Mouse (Mus musculus) ES-E14 (cell line): Measurements from ENCODE around the gene 2310011J03Rik. TPM values are rescaled to one million over a fixed set of nuclear protein-coding genes. Genes with fewer than 3 reads are reported as not detected.
A peak's percentile ranks its signal among the peaks of the same experiment; 100 is the strongest.

ENCODE experiments used
- DNase-seq: peaks from one replicate; pipeline ENCODE4 v3.0.0-alpha.2; 2013; ENCODE audit warnings: low read depth, low spot score
- H3K27ac ChIP-seq: 2 replicates; pipeline ENCODE4 v1.5.1; 2012; ENCODE audit warnings: low read depth, mild to moderate bottlenecking, low read length, moderate library complexity, mixed read lengths; ENCODE audit not compliant: poor library complexity, insufficient read depth, severe bottlenecking
- H3K36me3 ChIP-seq: 2 replicates; pipeline ENCODE4 v1.6.1; 2012; ENCODE audit warnings: mild to moderate bottlenecking, low read length, moderate library complexity, mixed read lengths; ENCODE audit not compliant: control insufficient read depth, poor library complexity, insufficient read depth, severe bottlenecking
- H3K4me1 ChIP-seq, 2 experiments: fragments of 150-350 bp in 1 of 2; sonication (generic) in 1 of 2; 2 replicates each; pipeline ENCODE4 v1.6.1; 2012; ENCODE audit warnings: low read length in 2 of 2, mild to moderate bottlenecking in 1 of 2, mixed read lengths in 1 of 2; ENCODE audit not compliant: control insufficient read depth in 2 of 2, insufficient read depth in 2 of 2, poor library complexity in 1 of 2
- H3K4me3 ChIP-seq, 2 experiments: fragments of 150-350 bp in 1 of 2; sonication (generic) in 1 of 2; 2 replicates each; pipeline ENCODE4 v1.5.1; 2012; ENCODE audit warnings: low read length in 2 of 2, low read depth in 1 of 2, mild to moderate bottlenecking in 1 of 2, mixed read lengths in 1 of 2; ENCODE audit not compliant: insufficient read depth in 1 of 2, poor library complexity in 1 of 2, severe bottlenecking in 1 of 2
- H3K9ac ChIP-seq: 2 replicates; pipeline ENCODE4 v1.6.1; 2012; ENCODE audit warnings: low read depth, mild to moderate bottlenecking, low read length, mixed read lengths; ENCODE audit not compliant: poor library complexity, insufficient read depth, severe bottlenecking
- H3K9me3 ChIP-seq: fragments of 150-350 bp; sonication (generic); 2 replicates; pipeline ENCODE4 v1.6.1; 2012; ENCODE audit warnings: low read depth, mild to moderate bottlenecking, low read length; ENCODE audit not compliant: control insufficient read depth, insufficient read depth
- CHD2 ChIP-seq: IDR thresholded peaks from 2 replicates; pipeline ENCODE4 v1.6.1; 2014; ENCODE audit warnings: mild to moderate bottlenecking, low read depth, low read length, inconsistent platforms
- HCFC1 ChIP-seq: IDR thresholded peaks from 2 replicates; pipeline ENCODE4 v1.6.1; 2012; ENCODE audit warnings: low read length, inconsistent platforms, borderline replicate concordance; ENCODE audit not compliant: insufficient read depth
- MAFK ChIP-seq: IDR thresholded peaks from 2 replicates; pipeline ENCODE4 v1.6.1; 2014; ENCODE audit warnings: mild to moderate bottlenecking, low read depth, low read length, inconsistent platforms; ENCODE audit not compliant: insufficient read depth
- ZC3H11A ChIP-seq: IDR thresholded peaks from 2 replicates; pipeline ENCODE4 v1.6.1; 2012; ENCODE audit warnings: low read depth, mild to moderate bottlenecking, inconsistent platforms, low read length, borderline replicate concordance
- ZNF384 ChIP-seq: IDR thresholded peaks from 2 replicates; pipeline ENCODE4 v1.6.1; 2012; ENCODE audit warnings: low read depth, low read length, inconsistent platforms
- in situ Hi-C, 2 experiments: fragments of 600-800 bp; cut with MboI; formaldehyde crosslinking; loops; one replicate each; pipeline ENCODE4 v1.15.1; 2025; ENCODE audit warnings: low sequenced_read_pairs in 2 of 2, inconsistent platforms in 1 of 2; ENCODE audit not compliant: unreplicated experiment in 2 of 2
- total RNA-seq: library from RNA; depleted of rRNA; stranded (reverse); fragments of 300-350 nt; gene quantifications from 2 replicates; pipeline ENCODE4 v1.2.3, GENCODE M21; 2012

2310011J03Rik gene
- total RNA-seq, 1 experiment, result 33.4 TPM

GRCm38 (mm10) chr10:80321014-80321669 is 805 bp upstream of the 2310011J03Rik start:
- in situ Hi-C loops, result no loop called here
- no peak for DNase-seq
- Histone ChIP-seq H3K4me3 (peak overlapping the region in 1 of 2 experiments; percentile 73; a peak in 2 of 4 replicates), H3K4me1 (peaks cover 0 to 22% of the 10 kb centered on the region in 2 experiments; a peak in 1 of 4 replicates), H3K9ac (peak overlapping the region; percentile 62; the same call in 1 of the 2 replicates), H3K36me3 (peaks cover 7% of the 10 kb centered on the region; the same call in 1 of the 2 replicates), H3K27ac (no peak overlapping the region; the same call in 1 of the 2 replicates), H3K9me3 (no peaks in the 10 kb centered on the region)
- TF ChIP-seq ZC3H11A (no peak), HCFC1 (no peak), MAFK (no peak), CHD2 (0 out of 2 replicates have a peak, but pooled peaks have one; percentile 18), ZNF384 (peak; percentile 89)

- no peak overlapping the region for H3K9ac ChIP-seq
- no peak for DNase-seq
- TF ChIP-seq ZNF384 (no peak), MAFK (no peak), HCFC1 (no peak), ZC3H11A (no peak)
- peaks cover 0 to 23% of the 10 kb centered on the region in 2 experiments; a peak in 1 of 4 replicates for H3K4me1 ChIP-seq
- H3K36me3 ChIP-seq, result peaks cover 7% of the 10 kb centered on the region; the same call in 1 of the 2 replicates
- H3K9me3 ChIP-seq, result no peaks in the 10 kb centered on the region
- H3K27ac ChIP-seq, result no peak overlapping the region
- in situ Hi-C loops, result no loop called here
- H3K4me3 ChIP-seq, result no peak overlapping the region
Observed at GRCm38 (mm10) chr10:80317011-80317410, 3.3 kb downstream of the 2310011J03Rik start.

GRCm38 (mm10) chr10:80316359-80316781 is 4.0 kb downstream of the 2310011J03Rik start:
- in situ Hi-C loops, result no loop called here
- Histone ChIP-seq H3K27ac (no peak overlapping the region), H3K9me3 (no peaks in the 10 kb centered on the region), H3K4me3 (no peak overlapping the region), H3K36me3 (peaks cover 7% of the 10 kb centered on the region; the same call in 1 of the 2 replicates), H3K4me1 (peaks cover 0 to 21% of the 10 kb centered on the region in 2 experiments; a peak in 1 of 4 replicates), H3K9ac (no peak overlapping the region)
- no peak for DNase-seq
- TF ChIP-seq CHD2 (no peak), MAFK (no peak), HCFC1 (no peak), ZC3H11A (no peak)

- Histone ChIP-seq H3K9ac (no peak overlapping the region; the same call in 1 of the 2 replicates), H3K36me3 (peaks cover 7% of the 10 kb centered on the region; the same call in 1 of the 2 replicates), H3K4me3 (peak overlapping the region; percentile 31 to 50; a peak in 2 of 4 replicates), H3K9me3 (no peaks in the 10 kb centered on the region), H3K27ac (no peak overlapping the region), H3K4me1 (peaks cover 0 to 24% of the 10 kb centered on the region in 2 experiments; a peak in 2 of 4 replicates)
- in situ Hi-C loops, result no loop called here
- DNase-seq, result no peak
- TF ChIP-seq MAFK (no peak), HCFC1 (no peak), CHD2 (no peak), ZC3H11A (no peak), ZNF384 (no peak)
Observed at GRCm38 (mm10) chr10:80315315-80315714, 5.0 kb downstream of the 2310011J03Rik start.
